Mouse (Mus musculus): Measurements from ENCODE around the gene Scyl2.
"Not testable (repeated sequence)": the region's sequence is repeated elsewhere in the genome, so short reads cannot be mapped to it uniquely, and the experiment has no call there.

The Scyl2 gene

GRCm38 (mm10) chr10:89678054-89678453 lies 8.0 kb downstream of the Scyl2 start:
- no peak for DNase-seq

- no peak for DNase-seq
Measured at GRCm38 (mm10) chr10:89676609-89677008, 9.5 kb downstream of the Scyl2 start.

- DNase-seq, result not testable (repeated sequence)
Measured at GRCm38 (mm10) chr10:89670371-89670770, 15.7 kb downstream of the Scyl2 start.

GRCm38 (mm10) chr10:89667571-89667970 lies 18.5 kb downstream of the Scyl2 start:
- no peak for DNase-seq

DNA sequence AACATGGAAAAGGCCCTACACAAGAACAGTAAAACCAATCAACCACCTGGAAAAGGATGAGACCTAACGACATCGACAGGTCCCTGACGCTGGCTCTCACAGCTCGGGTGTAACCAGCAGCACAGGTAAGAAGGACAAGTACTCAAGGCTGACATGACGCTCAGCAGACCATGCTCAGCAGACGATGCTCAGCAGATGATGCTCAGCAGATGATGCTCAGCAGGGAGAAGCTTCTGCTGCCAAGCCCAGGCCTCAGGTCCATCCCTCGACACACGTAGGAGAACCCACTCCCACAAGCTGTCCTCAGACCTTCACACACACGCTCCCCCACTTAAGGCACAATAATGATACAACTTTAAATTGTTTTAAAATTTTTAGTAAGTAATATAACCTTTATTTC lies 20.4 kb downstream of the Scyl2 start:
- DNase-seq, result no peak

GRCm38 (mm10) chr10:89664977-89665645 lies 21.0 kb downstream of the Scyl2 start:
- no peak for DNase-seq

DNA sequence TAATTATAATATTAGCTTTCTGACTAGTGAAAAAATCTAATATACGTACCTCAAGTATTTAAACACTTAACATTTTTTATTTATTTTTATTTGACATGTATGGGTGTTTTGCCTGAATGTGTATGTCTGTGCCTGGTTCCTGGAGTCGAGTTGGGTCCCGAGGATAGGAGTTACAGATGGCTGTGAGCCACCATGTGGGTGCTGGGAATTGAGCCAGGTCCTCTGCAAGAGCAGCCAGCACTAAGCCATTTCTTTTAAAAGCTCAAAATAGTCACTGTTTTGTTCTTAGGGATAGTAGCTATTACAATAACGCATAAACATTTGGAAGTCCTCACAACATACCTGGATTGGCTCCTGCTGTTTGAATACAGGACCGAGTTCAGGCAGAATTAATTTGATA lies 29.7 kb downstream of the Scyl2 start:
- DNase-seq, result no peak

- DNase-seq, result no peak
Measured at GRCm38 (mm10) chr10:89652912-89653311, 33.2 kb downstream of the Scyl2 start.

DNA sequence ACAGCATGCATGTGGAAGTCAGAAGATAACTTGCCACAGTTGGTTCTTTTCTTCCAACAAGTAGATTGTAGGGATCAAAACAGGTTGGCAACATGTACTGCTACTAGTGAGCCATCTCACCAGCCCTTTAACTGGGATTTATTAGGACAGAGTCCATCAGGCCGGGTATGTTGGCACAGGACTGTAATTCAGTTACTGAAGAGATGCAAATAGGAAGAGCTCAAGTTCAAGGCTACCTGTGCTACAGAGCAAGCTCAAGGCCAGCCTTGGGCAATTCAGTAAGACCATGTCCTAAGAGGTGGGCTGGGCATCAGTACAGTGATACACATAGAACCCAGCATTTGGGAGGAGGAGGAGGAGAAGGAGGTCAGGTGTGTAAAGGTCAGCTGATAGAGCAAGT lies 34.4 kb downstream of the Scyl2 start:
- DNase-seq, result no peak

GRCm38 (mm10) chr10:89646918-89647317 lies 39.2 kb downstream of the Scyl2 start:
- DNase-seq, result no peak

GRCm38 (mm10) chr10:89637001-89637400 lies 49.1 kb downstream of the Scyl2 start:
- no peak for DNase-seq

GRCm38 (mm10) chr10:89635018-89635417 lies 51.1 kb downstream of the Scyl2 start:
- peak; percentile 35 for DNase-seq

GRCm38 (mm10) chr10:89633736-89634426 lies 52.2 kb downstream of the Scyl2 start:
- DNase-seq, result no peak

DNA sequence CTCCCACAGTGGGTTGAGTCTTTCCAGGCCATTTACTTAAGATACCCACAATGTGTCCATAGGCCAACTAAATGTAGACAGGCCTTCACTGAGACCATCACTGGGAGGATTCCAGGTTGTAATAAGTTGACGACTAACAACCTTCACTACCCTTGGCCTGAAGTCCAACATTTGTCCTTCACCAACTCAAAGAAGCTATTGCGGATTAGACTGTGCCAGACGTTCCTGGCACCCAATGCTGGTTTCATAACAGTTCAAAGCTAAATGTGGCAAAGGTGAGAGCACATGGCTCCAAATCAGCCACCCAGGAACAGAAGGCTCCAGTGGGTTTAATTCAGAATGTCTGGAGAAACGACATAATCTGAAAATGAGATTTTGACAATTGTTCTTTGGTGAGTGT lies 53.0 kb downstream of the Scyl2 start:
- DNase-seq, result no peak

- DNase-seq, result no peak
Measured at GRCm38 (mm10) chr10:89631831-89632230, 54.3 kb downstream of the Scyl2 start.

- no peak for DNase-seq
Measured at GRCm38 (mm10) chr10:89630564-89630963, 55.5 kb downstream of the Scyl2 start.

- DNase-seq, result peak; percentile 49
Measured at GRCm38 (mm10) chr10:89630052-89630451, 56.0 kb downstream of the Scyl2 start.

DNA sequence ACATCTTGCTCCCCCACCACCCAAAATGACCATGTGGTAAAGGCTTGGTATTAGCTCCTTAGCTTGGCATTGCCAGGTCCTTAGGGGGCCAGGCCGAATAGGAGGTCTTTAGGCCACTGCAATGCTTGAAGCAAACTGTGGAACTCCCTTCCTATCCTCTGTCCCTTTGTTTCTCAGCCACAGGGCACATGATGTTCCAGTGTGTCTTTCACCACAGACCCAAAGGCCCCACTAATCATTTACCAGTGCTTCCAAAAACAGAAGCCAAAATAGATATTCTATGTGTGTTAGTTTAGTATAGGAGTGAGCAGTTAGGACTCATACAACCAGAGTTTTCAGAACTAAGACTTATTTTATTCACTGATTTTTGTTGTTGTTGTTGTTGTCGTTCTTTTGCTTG lies 59.4 kb downstream of the Scyl2 start:
- no peak for DNase-seq

- no peak for DNase-seq
Measured at GRCm38 (mm10) chr10:89624196-89624595, 61.9 kb downstream of the Scyl2 start.

DNA sequence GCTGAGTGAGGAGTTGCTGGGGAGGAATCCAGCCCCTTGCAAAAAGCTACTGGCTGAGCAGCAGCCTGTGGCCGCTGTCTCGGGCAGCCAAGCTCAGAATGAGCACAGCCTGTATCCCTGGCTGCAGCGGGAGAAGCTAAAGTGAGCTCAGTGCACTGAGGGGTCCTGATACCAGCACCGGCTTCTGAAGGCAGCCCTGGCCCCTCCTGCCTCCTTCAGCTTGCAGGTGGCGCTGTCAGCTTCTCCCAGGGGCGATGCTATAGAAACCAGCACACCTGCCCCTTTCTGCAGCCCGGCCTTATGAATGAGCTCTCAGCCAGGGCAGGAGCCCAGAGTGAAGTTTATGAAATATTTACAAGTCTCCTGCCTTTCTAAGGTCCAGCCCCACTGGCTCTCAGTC lies 65.0 kb downstream of the Scyl2 start, which contains the start of gene Slc17a8:
Gene Slc17a8, minus strand, starts transcription at position 125 of the 400 bp plus-strand sequence.
- peak; percentile 76 for DNase-seq

GRCm38 (mm10) chr10:89599311-89599710 lies 86.8 kb downstream of the Scyl2 start:
- DNase-seq, result no peak

DNA sequence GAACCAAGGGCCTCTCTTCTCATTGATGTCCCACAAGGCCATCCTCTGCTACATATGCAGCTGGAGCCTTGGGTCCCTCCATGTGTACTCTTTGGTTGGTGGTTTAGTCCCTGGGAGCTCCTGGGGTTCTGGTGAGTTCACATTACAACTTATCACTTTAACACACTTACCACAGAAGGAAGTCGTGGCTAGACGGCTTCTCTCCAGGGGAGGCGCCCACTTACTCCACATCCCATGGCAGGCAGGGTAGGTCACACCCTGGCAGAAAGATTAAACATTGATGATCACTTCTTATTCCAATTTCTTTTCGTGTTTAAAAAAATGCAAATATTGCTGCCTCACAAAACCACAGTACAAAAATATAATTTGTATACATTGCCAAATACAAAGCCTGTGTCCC lies 88.8 kb downstream of the Scyl2 start:
- DNase-seq, result no peak

GRCm38 (mm10) chr10:89595935-89596334 lies 90.2 kb downstream of the Scyl2 start:
- DNase-seq, result no peak

DNA sequence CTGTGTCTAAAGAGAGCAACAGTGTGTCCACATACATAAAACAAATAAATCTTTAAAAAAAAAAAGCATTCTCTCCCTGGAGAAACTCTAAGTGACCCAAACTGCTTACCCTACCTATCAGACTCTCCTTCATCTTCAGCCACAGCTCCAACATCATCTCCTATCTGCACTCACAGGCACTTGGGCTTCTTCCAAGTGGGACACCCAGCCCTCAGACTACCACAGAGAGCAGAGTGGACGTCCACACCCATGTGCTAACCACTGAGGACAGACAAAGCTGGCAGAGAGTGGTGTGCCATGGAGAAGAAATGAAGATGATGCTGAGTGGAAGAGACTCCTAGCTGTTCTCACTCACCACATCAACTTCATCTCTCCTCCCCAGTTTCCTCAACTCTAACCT lies 90.6 kb downstream of the Scyl2 start:
- no peak for DNase-seq

- DNase-seq, result no peak
Measured at GRCm38 (mm10) chr10:89594309-89594708, 91.8 kb downstream of the Scyl2 start.
